Mouse (Mus musculus) limb, embryonic 11.5 days (tissue): ENCODE results near the gene Etfbkmt. TPM values are rescaled to one million over a fixed set of nuclear protein-coding genes. Genes with fewer than 3 reads are reported as not detected.
A peak's percentile ranks its signal among the peaks of the same experiment; 100 is the strongest.
"Not testable (repeated sequence)": the region's sequence is repeated elsewhere in the genome, so short reads cannot be mapped to it uniquely, and the experiment has no call there.

Source experiments
- ATAC-seq: fragments of 200-750 bp; cut with Nextera tagmentation; 2 replicates; pipeline ENCODE4 v1.8.0; 2017; ENCODE audit warnings: low read depth; ENCODE audit not compliant: insufficient number of reproducible peaks, low FRiP score, low TSS enrichment
- DNase-seq: peaks from one replicate; pipeline ENCODE4 v3.0.0-alpha.2; 2015; ENCODE audit warnings: low spot score
- H3K27ac ChIP-seq: fragments of 300-500 bp; sonication (generic); replicated peaks from 2 replicates; pipeline ENCODE4 v1.5.1; 2014; ENCODE audit warnings: low read depth, mild to moderate bottlenecking, low read length
- H3K27me3 ChIP-seq: fragments of 300-500 bp; sonication (generic); 2 replicates; pipeline ENCODE4 v1.6.1; 2014; ENCODE audit warnings: mild to moderate bottlenecking, low read length, mixed read lengths; ENCODE audit not compliant: control insufficient read depth, insufficient read depth
- H3K36me3 ChIP-seq: fragments of 300-500 bp; sonication (generic); 2 replicates; pipeline ENCODE4 v1.6.1; 2014; ENCODE audit warnings: mild to moderate bottlenecking, low read length, moderate library complexity, mixed read lengths; ENCODE audit not compliant: control insufficient read depth, insufficient read depth
- H3K4me1 ChIP-seq: fragments of 300-500 bp; sonication (generic); 2 replicates; pipeline ENCODE4 v1.6.1; 2014; ENCODE audit warnings: low read length, mixed read lengths; ENCODE audit not compliant: control insufficient read depth, insufficient read depth
- H3K4me2 ChIP-seq: fragments of 300-500 bp; sonication (generic); 2 replicates; pipeline ENCODE4 v1.6.1; 2014; ENCODE audit warnings: low read depth, mild to moderate bottlenecking, moderate library complexity; ENCODE audit not compliant: severe bottlenecking
- H3K4me3 ChIP-seq: fragments of 300-500 bp; sonication (generic); 2 replicates; pipeline ENCODE4 v1.5.1; 2014; ENCODE audit warnings: low read depth, low read length
- H3K9ac ChIP-seq: fragments of 300-500 bp; sonication (generic); 2 replicates; pipeline ENCODE4 v1.6.1; 2014; ENCODE audit warnings: mild to moderate bottlenecking, low read length
- H3K9me3 ChIP-seq: fragments of 300-500 bp; sonication (generic); 2 replicates; pipeline ENCODE4 v1.6.1; 2016; ENCODE audit warnings: low read length; ENCODE audit not compliant: control insufficient read depth
- WGBS: fragments of 180-500 bp; shearing (Covaris S2); extraction: QIAGEN DNeasy Blood & Tissue Kit; methylation state at CpG from one replicate; pipeline ENCODE4 v1.1.7; 2014; 5-methylcytosine and 5-hydroxymethylcytosine counted together
- polyA plus RNA-seq: library from polyadenylated mRNA; unstranded; fragments of >200 nt; fragmentation: Nextera tagmentation; extraction: Ambion mirVana; gene quantifications from 2 replicates; pipeline ENCODE4 v1.2.1, GENCODE M21; 2014

Etfbkmt gene
- polyA plus RNA-seq, 1 experiment from 2014 or later = 10.5 TPM

GRCm38 (mm10) chr6:149174932-149175570, 35.4 kb downstream of the Etfbkmt start:
- no peak for ATAC-seq
- H3K4me1 ChIP-seq = no peaks in the 10 kb centered on the region
- no peaks in the 10 kb centered on the region for H3K27me3 ChIP-seq
- no peaks in the 10 kb centered on the region for H3K9me3 ChIP-seq
- DNase-seq = no peak
- no peak overlapping the region for H3K9ac ChIP-seq
- no peak overlapping the region for H3K4me2 ChIP-seq
- no peak overlapping the region for H3K4me3 ChIP-seq
- H3K36me3 ChIP-seq = peaks cover 22% of the 10 kb centered on the region
- 93% methylated on average over 3 of the region's 3 CpGs for WGBS
- H3K27ac ChIP-seq = no peak overlapping the region

- no peak overlapping the region for H3K27ac ChIP-seq
- no peaks in the 10 kb centered on the region; the same call in 1 of the 2 replicates for H3K9me3 ChIP-seq
- no peaks in the 10 kb centered on the region for H3K4me1 ChIP-seq
- H3K27me3 ChIP-seq = no peaks in the 10 kb centered on the region
- DNase-seq (no peak), ATAC-seq (no peak)
- H3K4me3 ChIP-seq = no peak overlapping the region
- H3K4me2 ChIP-seq = no peak overlapping the region
- H3K36me3 ChIP-seq = peaks cover 26% of the 10 kb centered on the region
- no peak overlapping the region for H3K9ac ChIP-seq
Observed at GRCm38 (mm10) chr6:149179064-149179463, 39.4 kb downstream of the Etfbkmt start.

DNA sequence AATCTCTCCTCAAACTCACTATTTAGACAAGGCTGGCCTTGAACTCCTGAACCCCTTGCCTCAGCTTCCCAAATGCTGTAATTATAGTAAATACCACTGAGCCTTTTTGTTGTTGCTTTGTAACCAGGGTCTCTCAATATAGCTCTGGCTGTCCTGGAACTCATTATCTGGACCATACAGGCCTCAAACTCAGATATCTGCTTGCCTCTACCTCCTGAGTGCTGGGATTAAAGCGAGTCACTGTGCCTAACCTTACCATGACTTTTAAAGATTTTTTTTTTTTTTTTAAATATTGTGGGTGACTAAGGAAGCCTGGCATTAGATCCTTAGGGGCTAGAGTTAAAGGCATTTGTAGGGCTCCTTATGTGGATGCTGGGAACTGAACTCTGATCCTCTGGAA, 44.4 kb downstream of the Etfbkmt start:
- DNase-seq (no peak), ATAC-seq (no peak)
- Histone ChIP-seq H3K9ac (no peak overlapping the region), H3K27me3 (no peaks in the 10 kb centered on the region), H3K4me3 (no peak overlapping the region), H3K36me3 (peaks cover 9% of the 10 kb centered on the region; the same call in 1 of the 2 replicates), H3K27ac (no peak overlapping the region), H3K4me1 (peaks cover 4% of the 10 kb centered on the region; the same call in 1 of the 2 replicates), H3K4me2 (no peak overlapping the region), H3K9me3 (no peaks in the 10 kb centered on the region; the same call in 1 of the 2 replicates)
- 93% methylated on average over 1 of the region's 1 CpGs for WGBS

DNA sequence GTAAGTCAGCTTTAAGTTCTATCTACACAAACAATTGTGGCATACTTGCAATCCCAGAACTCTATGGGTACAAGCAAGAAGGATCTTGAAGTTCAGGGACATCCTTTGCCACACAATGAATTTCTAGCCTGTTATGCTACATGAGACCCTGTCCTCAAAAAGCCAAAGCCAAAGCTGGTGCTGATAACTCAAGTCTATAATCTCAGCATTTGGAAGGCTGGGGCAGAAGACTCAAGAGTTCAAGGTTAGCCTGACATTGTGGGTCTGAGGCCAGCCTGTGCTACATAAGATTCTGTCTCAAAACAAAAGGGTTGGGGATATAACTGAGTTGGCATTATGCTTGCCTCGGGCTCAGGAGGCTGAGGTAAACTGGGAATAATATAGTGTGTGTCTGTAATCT, 47.7 kb downstream of the Etfbkmt start:
- Histone ChIP-seq H3K27ac (no peak overlapping the region), H3K36me3 (peaks cover 3% of the 10 kb centered on the region; the same call in 1 of the 2 replicates), H3K4me2 (peak overlapping the region; percentile 50), H3K4me1 (peaks cover 4% of the 10 kb centered on the region; the same call in 1 of the 2 replicates), H3K9ac (no peak overlapping the region), H3K27me3 (no peaks in the 10 kb centered on the region), H3K4me3 (peak overlapping the region; percentile 84), H3K9me3 (no peaks in the 10 kb centered on the region; the same call in 1 of the 2 replicates)
- 80% methylated on average over 1 of the region's 1 CpGs for WGBS
- DNase-seq (no peak), ATAC-seq (no peak)

GRCm38 (mm10) chr6:149188041-149188924, 48.6 kb downstream of the Etfbkmt start, which contains the start of gene Amn1:
Amn1 (minus strand) TSS chr6:149188712.
- H3K27me3 ChIP-seq = no peaks in the 10 kb centered on the region
- peaks cover 2% of the 10 kb centered on the region; the same call in 1 of the 2 replicates for H3K36me3 ChIP-seq
- WGBS = under 1% methylated on average over 34 of the region's 34 CpGs
- DNase-seq = peak; percentile 97
- H3K9me3 ChIP-seq = no peaks in the 10 kb centered on the region
- peak within 1 kb of the TSS; percentile 84 for H3K4me3 ChIP-seq
- peak within 1 kb of the TSS; percentile 91 for H3K27ac ChIP-seq
- H3K4me2 ChIP-seq = peak within 1 kb of the TSS; percentile 61
- peak within 1 kb of the TSS; percentile 96 for H3K9ac ChIP-seq
- H3K4me1 ChIP-seq = peaks cover 4% of the 10 kb centered on the region; the same call in 1 of the 2 replicates
- peak; percentile 100 for ATAC-seq

DNA sequence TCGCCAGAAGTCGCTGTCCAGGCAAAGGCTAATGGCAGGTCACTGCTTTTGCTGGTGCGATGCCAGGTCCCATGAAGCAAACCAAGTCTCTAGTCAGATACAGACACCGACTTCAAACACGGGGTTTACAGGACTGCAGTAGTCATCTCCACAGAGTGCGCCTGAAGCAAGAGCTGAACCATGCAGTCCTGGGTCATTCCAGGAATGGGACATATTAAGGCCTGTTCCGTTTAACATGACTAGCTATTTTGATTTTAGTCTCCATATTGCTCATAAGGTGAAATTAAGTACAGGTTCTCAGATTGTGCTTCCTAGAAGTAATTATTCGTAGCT, 49.2 kb downstream of the Etfbkmt start:
- ATAC-seq (peak; percentile 76), DNase-seq (no peak)
- 38% methylated on average over 8 of the region's 8 CpGs for WGBS
- H3K4me3 ChIP-seq = peak overlapping the region; percentile 84
- no peaks in the 10 kb centered on the region for H3K27me3 ChIP-seq
- H3K4me1 ChIP-seq = peaks cover 4% of the 10 kb centered on the region; the same call in 1 of the 2 replicates
- no peak overlapping the region for H3K27ac ChIP-seq
- peak overlapping the region; percentile 96 for H3K9ac ChIP-seq
- no peaks in the 10 kb centered on the region for H3K9me3 ChIP-seq
- peak overlapping the region; percentile 61 for H3K4me2 ChIP-seq
- H3K36me3 ChIP-seq = peaks cover 2% of the 10 kb centered on the region; the same call in 1 of the 2 replicates

- no peak for ATAC-seq
- no peaks in the 10 kb centered on the region for H3K27me3 ChIP-seq
- H3K4me3 ChIP-seq = no peak overlapping the region
- WGBS = 92% methylated on average over 16 of the region's 16 CpGs
- peaks cover 4% of the 10 kb centered on the region; the same call in 1 of the 2 replicates for H3K4me1 ChIP-seq
- H3K9ac ChIP-seq = no peak overlapping the region
- no peak for DNase-seq
- no peak overlapping the region for H3K4me2 ChIP-seq
- peaks cover 2% of the 10 kb centered on the region; the same call in 1 of the 2 replicates for H3K36me3 ChIP-seq
- H3K9me3 ChIP-seq = no peaks in the 10 kb centered on the region
- no peak overlapping the region for H3K27ac ChIP-seq
Observed at GRCm38 (mm10) chr6:149189340-149189922, 49.8 kb downstream of the Etfbkmt start.

- ATAC-seq, H3K9me3 ChIP-seq, H3K36me3 ChIP-seq, H3K4me3 ChIP-seq, H3K9ac ChIP-seq, H3K4me2 ChIP-seq, H3K27ac ChIP-seq, H3K27me3 ChIP-seq, H3K4me1 ChIP-seq, DNase-seq: not testable (repeated sequence)
- whole genome bisulfite sequencing = 88% methylated on average over 5 of the region's 5 CpGs
Observed at GRCm38 (mm10) chr6:149191951-149192350, 52.3 kb downstream of the Etfbkmt start.
